Mouse (Mus musculus): Measurements from ENCODE around the gene Btbd35f13.
"Not testable (repeated sequence)": the region's sequence is repeated elsewhere in the genome, so short reads cannot be mapped to it uniquely, and the experiment has no call there.

Gene Btbd35f13

DNA sequence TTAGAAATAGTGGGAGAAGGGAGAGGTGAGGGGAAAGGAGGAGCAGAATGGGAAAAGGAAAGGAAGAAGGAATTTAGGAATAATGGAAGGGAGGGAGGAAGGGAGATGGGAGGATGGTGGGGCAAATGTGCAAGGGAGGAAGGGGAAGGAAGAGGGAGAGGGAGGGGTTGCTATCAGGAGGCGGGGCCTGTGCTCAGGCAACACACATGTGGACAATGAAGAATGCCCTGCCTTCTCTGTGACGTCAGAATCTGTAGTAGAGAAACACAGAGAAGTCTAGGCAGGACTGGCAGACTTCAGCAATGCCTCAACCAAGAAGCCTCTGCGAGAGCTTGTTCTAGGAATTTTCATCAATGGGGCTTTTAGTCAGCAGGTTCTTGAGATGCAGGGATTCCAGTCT lies at the start of gene Btbd35f13:
Gene Btbd35f13, plus strand, starts transcription at position 301 of the 400 bp plus-strand sequence.
- not testable (repeated sequence) for DNase-seq (ENCODE audit: low read depth)

DNA sequence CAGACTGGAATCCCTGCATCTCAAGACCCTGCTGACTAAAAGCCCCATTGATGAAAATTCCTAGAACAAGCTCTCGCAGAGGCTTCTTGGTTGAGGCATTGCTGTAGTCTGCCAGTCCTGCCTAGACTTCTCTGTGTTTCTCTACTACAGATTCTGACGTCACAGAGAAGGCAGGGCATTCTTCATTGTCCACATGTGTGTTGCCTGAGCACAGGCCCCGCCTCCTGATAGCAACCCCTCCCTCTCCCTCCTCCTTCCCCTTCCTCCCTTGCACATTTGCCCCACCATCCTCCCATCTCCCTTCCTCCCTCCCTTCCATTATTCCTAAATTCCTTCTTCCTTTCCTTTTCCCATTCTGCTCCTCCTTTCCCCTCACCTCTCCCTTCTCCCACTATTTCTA lies 45.3 kb downstream of the Btbd35f13 start, which contains the start of gene Btbd35f14:
Gene Btbd35f14, minus strand, starts transcription at position 101 of the 400 bp plus-strand sequence.
- DNase-seq (ENCODE audit: low read depth): not testable (repeated sequence)
